Mouse (Mus musculus) G1E (cell line): ENCODE measurements around the gene Cdkn2aipnl.

ENCODE experiments used
- CTCF ChIP-seq: IDR thresholded peaks from 2 replicates; pipeline ENCODE4 v1.5.1; 2012; ENCODE audit warnings: low read depth, low read length, inconsistent platforms, mixed read lengths
- GATA1 ChIP-seq: IDR thresholded peaks from 2 replicates; pipeline ENCODE4 v1.6.1; 2012; ENCODE audit warnings: borderline replicate concordance, low read length, inconsistent platforms, mixed read lengths
- GATA2 ChIP-seq: IDR thresholded peaks from 2 replicates; pipeline ENCODE4 v1.6.1; 2012; ENCODE audit warnings: low read depth, low read length, inconsistent platforms, borderline replicate concordance
- TAL1 ChIP-seq: conservative IDR thresholded peaks from 2 replicates; pipeline ENCODE4 v1.6.1; 2012; ENCODE audit warnings: low read depth, low read length, inconsistent platforms, mixed read lengths

GRCm38 (mm10) chr11:52002842-52003504 lies 35.5 kb downstream of the Cdkn2aipnl start:
- TF ChIP-seq CTCF (no peak), GATA1 (no peak), TAL1 (no peak), GATA2 (no peak)
